Mouse (Mus musculus) c-Kit-negative CD71-positive TER-119-positive erythroid progenitor cells, embryonic 14.5 days (primary cell): ENCODE measurements around the gene Cenpc1.
A peak's percentile ranks its signal among the peaks of the same experiment; 100 is the strongest.

Experiments used
- DNase-seq: peaks from one replicate; pipeline ENCODE4 v3.0.0-alpha.2; 2013; ENCODE audit warnings: low read depth, low spot score

The Cenpc1 gene

GRCm38 (mm10) chr5:86065101-86065875 is at the start of gene Cenpc1:
Gene Cenpc1 (minus strand): TSS chr5:86065583.
- peak; percentile 98 for DNase-seq

- no peak for DNase-seq
These were observed 48.6 kb upstream of the Cenpc1 start for GRCm38 (mm10) chr5:86113997-86114396.

GRCm38 (mm10) chr5:86113037-86113436 is 47.7 kb upstream of the Cenpc1 start:
- DNase-seq, result no peak

- no peak for DNase-seq
These were observed 45.7 kb upstream of the Cenpc1 start for GRCm38 (mm10) chr5:86111074-86111473.

DNA sequence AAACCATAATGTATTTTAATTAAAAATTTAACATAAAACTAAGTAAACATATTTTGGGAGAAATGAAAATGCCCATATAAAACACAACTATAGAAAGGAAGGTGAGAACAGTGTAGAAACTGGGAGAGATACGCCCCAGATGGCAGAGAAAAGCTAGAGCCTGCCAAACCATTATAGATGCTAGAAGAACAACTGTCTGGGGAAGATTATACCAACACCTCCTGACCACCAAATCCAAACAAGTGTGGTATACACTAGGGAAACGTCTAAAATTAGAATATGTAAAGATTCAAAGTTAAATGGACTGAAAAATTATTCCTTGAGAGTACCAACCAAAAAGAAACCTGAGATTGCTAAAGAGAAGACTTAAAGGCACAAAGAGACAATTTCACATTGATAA is 41.2 kb upstream of the Cenpc1 start:
- DNase-seq, result no peak

DNA sequence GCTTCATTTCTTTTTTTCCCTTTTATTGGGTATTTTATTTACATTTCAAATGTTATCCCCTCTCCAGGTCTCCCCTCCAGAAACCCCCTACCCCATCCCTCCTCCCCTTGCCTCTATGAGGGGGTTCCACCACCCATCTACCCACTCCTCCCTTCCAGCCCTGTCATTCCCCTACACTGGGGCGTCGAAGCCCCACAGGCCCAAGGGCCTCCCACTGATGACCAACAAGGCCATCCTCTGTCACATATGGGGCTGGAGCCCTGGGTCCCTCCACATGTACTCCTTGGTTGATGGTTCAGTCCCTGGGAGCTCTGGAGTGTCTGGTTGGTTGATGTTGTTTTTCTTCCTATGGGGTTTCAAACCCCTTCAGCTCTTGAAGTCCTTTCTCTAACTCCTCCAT is 36.8 kb upstream of the Cenpc1 start:
- DNase-seq, result no peak

DNA sequence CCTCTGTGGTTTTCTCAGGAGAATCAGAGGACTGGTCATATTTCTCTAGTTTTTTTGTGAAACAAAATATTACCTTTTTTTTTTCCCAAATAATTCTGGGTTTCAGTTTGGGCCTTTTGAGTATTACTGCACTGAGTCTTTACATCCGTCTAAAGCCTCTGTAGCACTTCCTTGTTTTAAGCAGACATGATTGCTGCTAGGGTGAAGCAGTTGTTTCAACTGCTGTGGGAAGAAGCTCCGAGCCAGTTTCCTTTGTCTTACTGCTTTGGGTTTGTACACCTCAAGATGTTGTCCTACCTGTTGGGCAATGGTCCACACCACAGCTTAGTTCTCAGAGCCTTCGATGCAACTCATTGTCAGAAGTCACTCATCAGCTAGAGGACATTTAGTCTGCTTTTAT is 35.2 kb upstream of the Cenpc1 start:
- no peak for DNase-seq

DNA sequence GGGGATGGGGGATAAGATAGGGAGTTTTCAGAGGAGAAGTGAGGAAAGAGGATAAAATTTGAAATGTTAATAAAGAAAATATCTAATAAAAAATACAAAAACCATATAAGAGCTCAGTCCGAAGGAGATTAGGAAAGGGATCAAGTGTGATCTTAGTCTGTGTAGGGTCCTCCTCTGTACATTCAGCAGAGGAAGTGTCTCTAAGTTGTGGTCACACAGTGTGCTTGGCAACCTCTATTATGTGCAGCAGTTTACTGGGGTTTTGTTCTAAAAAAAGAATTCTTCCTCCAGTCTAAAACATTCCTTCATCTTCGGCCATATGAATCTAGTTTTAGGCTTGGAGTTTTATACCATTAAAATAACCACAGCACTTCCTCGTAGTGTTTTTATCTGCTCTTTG is 33.6 kb upstream of the Cenpc1 start:
- DNase-seq, result no peak

GRCm38 (mm10) chr5:86094754-86095153 is 29.4 kb upstream of the Cenpc1 start:
- DNase-seq, result no peak

GRCm38 (mm10) chr5:86086751-86087150 is 21.4 kb upstream of the Cenpc1 start:
- no peak for DNase-seq

- no peak for DNase-seq
These were observed 19.6 kb upstream of the Cenpc1 start for GRCm38 (mm10) chr5:86084979-86085378.

GRCm38 (mm10) chr5:86083987-86084386 is 18.6 kb upstream of the Cenpc1 start:
- no peak for DNase-seq

- no peak for DNase-seq
These were observed 13.4 kb upstream of the Cenpc1 start for GRCm38 (mm10) chr5:86078720-86079334.

DNA sequence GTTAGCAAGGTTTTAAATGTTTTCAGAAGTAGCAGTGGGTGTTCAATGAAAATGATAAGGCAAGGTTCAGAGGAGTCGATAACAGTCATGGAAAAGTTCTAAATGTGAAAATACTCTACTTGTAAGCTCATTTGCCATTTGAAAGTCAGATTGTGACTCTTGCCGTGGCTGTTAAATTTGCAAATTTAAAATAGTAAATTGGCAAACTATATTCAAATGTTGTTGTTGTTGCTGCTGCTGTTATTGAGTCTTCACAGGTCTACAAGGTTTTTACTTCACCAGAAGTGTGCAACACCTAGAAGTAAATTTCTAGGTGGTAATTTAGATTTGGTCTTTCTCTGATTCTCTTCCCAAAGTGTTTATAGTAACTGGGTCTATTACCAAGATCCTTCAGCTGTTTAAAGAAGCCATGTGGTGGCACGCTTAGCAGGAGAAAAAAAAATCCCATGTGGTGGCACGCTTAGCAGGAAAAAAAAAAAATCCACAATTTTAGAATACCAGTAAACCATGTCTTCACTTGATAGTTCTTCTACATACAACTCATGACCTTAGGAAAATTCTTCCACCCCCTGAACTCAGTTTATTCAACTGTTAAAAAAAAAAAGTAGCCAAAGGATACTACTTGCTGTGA is 7.5 kb upstream of the Cenpc1 start:
- no peak for DNase-seq

DNA sequence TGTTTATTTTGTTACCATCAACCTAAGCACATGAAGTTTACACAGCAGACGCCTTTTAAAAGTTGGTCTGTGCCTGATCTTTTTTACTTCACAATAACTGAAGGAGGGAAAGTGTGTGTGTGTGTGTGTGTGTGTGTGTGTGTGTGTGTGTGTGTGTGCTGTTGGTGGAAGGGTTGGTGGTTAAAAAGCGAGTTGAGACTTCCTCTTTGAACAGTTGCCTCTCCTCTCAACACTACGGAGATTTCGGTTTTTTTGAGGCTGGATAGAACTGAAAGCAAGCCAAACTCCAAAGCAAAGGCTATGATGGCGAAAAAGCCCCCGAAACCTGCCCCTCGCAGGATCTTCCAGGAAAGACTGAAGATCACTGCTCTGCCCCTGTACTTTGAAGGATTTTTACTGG is 6.2 kb upstream of the Cenpc1 start, which contains the start of gene Stap1:
Stap1 (plus strand) TSS at position 209 of the 400 bp plus-strand sequence.
- no peak for DNase-seq

DNA sequence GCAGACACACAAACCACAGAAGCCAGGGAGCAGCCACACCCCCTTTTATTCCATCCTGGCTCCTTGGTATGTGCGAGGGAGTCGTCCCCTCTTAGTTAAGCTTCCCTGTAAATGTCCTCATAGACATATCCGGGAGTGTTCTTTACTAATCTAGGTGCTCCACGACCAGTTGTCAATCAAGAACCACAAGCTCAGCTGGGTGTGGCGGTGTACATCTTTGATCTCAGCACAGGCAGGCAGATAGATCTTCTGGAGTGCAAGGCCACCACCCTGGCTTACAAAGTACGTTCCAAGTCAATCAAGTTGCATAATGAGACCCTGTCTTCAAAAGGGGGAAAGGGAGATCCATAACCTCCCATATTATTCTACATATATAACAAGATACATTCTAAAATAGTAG is 3.7 kb upstream of the Cenpc1 start:
- DNase-seq, result no peak

DNA sequence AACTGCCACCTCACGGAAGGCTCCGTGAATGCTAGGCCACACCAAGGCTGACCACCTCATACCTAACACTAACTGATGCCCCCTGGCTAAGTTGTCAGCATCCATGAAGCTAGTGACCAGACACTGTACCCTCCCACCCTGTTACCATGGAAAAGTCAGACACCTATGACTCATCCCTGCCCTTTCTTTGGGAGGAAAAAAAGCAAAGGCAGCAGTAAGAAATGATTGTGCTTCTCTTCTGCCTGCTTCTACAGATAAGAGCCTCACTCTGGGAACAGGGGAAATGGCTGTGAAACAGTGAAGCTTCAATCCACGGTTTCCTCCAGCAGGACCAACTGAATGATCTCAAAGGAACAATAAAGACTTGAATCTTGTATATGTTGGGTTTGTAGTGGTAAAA is 3.1 kb upstream of the Cenpc1 start:
- no peak for DNase-seq

DNA sequence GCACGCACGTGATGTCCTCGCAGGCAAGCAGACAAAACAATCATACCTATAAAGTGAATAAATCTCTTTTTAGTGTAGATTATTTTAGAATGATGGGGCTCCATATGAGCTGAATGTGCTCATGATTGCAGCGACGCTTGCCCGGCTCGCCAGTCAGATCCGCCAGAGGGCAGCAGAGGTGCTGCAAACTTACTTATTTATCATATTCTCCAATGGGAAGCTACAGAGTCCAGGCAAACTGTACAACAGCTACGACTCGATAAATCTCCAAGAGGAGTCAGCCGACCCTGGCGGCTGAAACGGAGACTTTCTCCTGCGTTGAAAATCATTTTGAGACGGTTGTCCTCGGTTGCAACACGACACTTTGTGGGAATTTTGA is 1.2 kb upstream of the Cenpc1 start:
- DNase-seq, result peak; percentile 76

GRCm38 (mm10) chr5:86065876-86066550 is 630 bp upstream of the Cenpc1 start:
- DNase-seq, result no peak

DNA sequence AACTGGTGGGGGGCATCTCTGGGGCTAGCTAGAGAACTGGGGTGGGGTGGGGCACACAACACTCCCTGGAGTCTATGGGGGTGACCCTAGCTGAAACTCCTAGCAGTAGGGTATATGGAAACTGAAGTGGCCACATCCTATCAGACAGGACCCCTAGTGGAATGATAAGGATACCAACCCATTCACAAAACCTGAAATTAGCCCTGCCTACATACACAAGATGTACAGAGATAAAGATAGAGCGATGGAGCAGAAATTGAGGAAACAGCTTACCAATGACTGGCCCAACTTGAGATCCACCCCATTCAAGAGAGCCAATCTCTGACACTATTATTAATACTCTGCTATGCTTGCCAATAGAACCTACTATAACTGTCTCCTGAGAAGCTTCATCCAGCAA is 1.9 kb downstream of the Cenpc1 start:
- no peak for DNase-seq

- no peak for DNase-seq
These were observed 35.6 kb downstream of the Cenpc1 start for GRCm38 (mm10) chr5:86029820-86030219.
